Mouse (Mus musculus): ENCODE results near the gene Slc38a5. TPM values are rescaled to one million over a fixed set of nuclear protein-coding genes. Genes with fewer than 3 reads are reported as not detected.
A peak's percentile ranks its signal among the peaks of the same experiment; 100 is the strongest.

The Slc38a5 gene
- polyA plus RNA-seq, 1 experiment, result 0.63 TPM

GRCm38 (mm10) chrX:8252334-8253285 is 18.3 kb upstream of the Slc38a5 start, which contains the start of gene Ftsj1:
Gene Ftsj1, minus strand, starts transcription at chrX:8252406.
- TF ChIP-seq CTCF (IDR thresholded peaks at IDR 0.05; ENCODE audit: low read depth, low read length), result no peak
- TF ChIP-seq POLR2A (IDR thresholded peaks at IDR 0.05; ENCODE audit: insufficient read depth, low read length), result peak; percentile 26
- TF ChIP-seq EP300 (IDR thresholded peaks at IDR 0.05; ENCODE audit: insufficient read depth, low read depth, low read length), result no peak
- Histone ChIP-seq H3K9me3 (replicated peaks; ENCODE audit: control insufficient read depth, insufficient read depth, low read length, poor library complexity, severe bottlenecking) (no peaks in the 10 kb centered on the region), H3K4me3 (ENCODE audit: low read depth, low read length) (peak within 1 kb of the TSS; percentile 90), H3K4me1 (ENCODE audit: control insufficient read depth, insufficient read depth, low read length) (no peaks in the 10 kb centered on the region), H3K27me3 (ENCODE audit: control insufficient read depth, insufficient read depth, low read length, poor library complexity, severe bottlenecking) (no peaks in the 10 kb centered on the region), H3K36me3 (ENCODE audit: control insufficient read depth, insufficient read depth, low read length, poor library complexity, severe bottlenecking) (no peaks in the 10 kb centered on the region; the same call in 1 of the 2 replicates), H3K9ac (ENCODE audit: low read depth, poor library complexity, severe bottlenecking) (peak within 1 kb of the TSS; percentile 51), H3K27ac (ENCODE audit: insufficient read depth, low read length) (peak within 1 kb of the TSS; percentile 66; the same call in 1 of the 2 replicates)

- Histone ChIP-seq H3K36me3 (ENCODE audit: control insufficient read depth, insufficient read depth, low read length, poor library complexity, severe bottlenecking) (no peaks in the 10 kb centered on the region), H3K9me3 (replicated peaks; ENCODE audit: control insufficient read depth, insufficient read depth, low read length, poor library complexity, severe bottlenecking) (no peaks in the 10 kb centered on the region), H3K27ac (ENCODE audit: insufficient read depth, low read length) (no peak overlapping the region), H3K4me3 (ENCODE audit: low read depth, low read length) (no peak overlapping the region), H3K4me1 (ENCODE audit: control insufficient read depth, insufficient read depth, low read length) (no peaks in the 10 kb centered on the region), H3K27me3 (ENCODE audit: control insufficient read depth, insufficient read depth, low read length, poor library complexity, severe bottlenecking) (no peaks in the 10 kb centered on the region), H3K9ac (ENCODE audit: low read depth, poor library complexity, severe bottlenecking) (no peak overlapping the region)
- TF ChIP-seq CTCF (IDR thresholded peaks at IDR 0.05; ENCODE audit: low read depth, low read length) (no peak), POLR2A (IDR thresholded peaks at IDR 0.05; ENCODE audit: insufficient read depth, low read length) (no peak)
These were observed 17.2 kb upstream of the Slc38a5 start for GRCm38 (mm10) chrX:8253711-8254110.

- Histone ChIP-seq H3K4me3 (ENCODE audit: low read depth, low read length) (no peak overlapping the region), H3K27me3 (ENCODE audit: control insufficient read depth, insufficient read depth, low read length, poor library complexity, severe bottlenecking) (no peaks in the 10 kb centered on the region), H3K9me3 (replicated peaks; ENCODE audit: control insufficient read depth, insufficient read depth, low read length, poor library complexity, severe bottlenecking) (no peaks in the 10 kb centered on the region), H3K4me1 (ENCODE audit: control insufficient read depth, insufficient read depth, low read length) (no peaks in the 10 kb centered on the region), H3K36me3 (ENCODE audit: control insufficient read depth, insufficient read depth, low read length, poor library complexity, severe bottlenecking) (no peaks in the 10 kb centered on the region), H3K27ac (ENCODE audit: insufficient read depth, low read length) (no peak overlapping the region; the same call in 1 of the 2 replicates), H3K9ac (ENCODE audit: low read depth, poor library complexity, severe bottlenecking) (no peak overlapping the region; the same call in 1 of the 2 replicates)
- TF ChIP-seq CTCF (IDR thresholded peaks at IDR 0.05; ENCODE audit: low read depth, low read length) (no peak), POLR2A (IDR thresholded peaks at IDR 0.05; ENCODE audit: insufficient read depth, low read length) (no peak), EP300 (IDR thresholded peaks at IDR 0.05; ENCODE audit: insufficient read depth, low read depth, low read length) (no peak)
These were observed 15.1 kb upstream of the Slc38a5 start for GRCm38 (mm10) chrX:8255807-8256206.

- Histone ChIP-seq H3K9ac (ENCODE audit: low read depth, poor library complexity, severe bottlenecking) (no peak overlapping the region), H3K27me3 (ENCODE audit: control insufficient read depth, insufficient read depth, low read length, poor library complexity, severe bottlenecking) (no peaks in the 10 kb centered on the region), H3K9me3 (replicated peaks; ENCODE audit: control insufficient read depth, insufficient read depth, low read length, poor library complexity, severe bottlenecking) (no peaks in the 10 kb centered on the region), H3K27ac (ENCODE audit: insufficient read depth, low read length) (no peak overlapping the region), H3K36me3 (ENCODE audit: control insufficient read depth, insufficient read depth, low read length, poor library complexity, severe bottlenecking) (no peaks in the 10 kb centered on the region), H3K4me1 (ENCODE audit: control insufficient read depth, insufficient read depth, low read length) (no peaks in the 10 kb centered on the region), H3K4me3 (ENCODE audit: low read depth, low read length) (no peak overlapping the region)
- TF ChIP-seq POLR2A (IDR thresholded peaks at IDR 0.05; ENCODE audit: insufficient read depth, low read length), result no peak
- TF ChIP-seq EP300 (IDR thresholded peaks at IDR 0.05; ENCODE audit: insufficient read depth, low read depth, low read length), result no peak
- no peak for TF ChIP-seq CTCF (IDR thresholded peaks at IDR 0.05; ENCODE audit: low read depth, low read length)
These were observed 11.5 kb upstream of the Slc38a5 start for GRCm38 (mm10) chrX:8259478-8259877.

GRCm38 (mm10) chrX:8263156-8263804 is 7.7 kb upstream of the Slc38a5 start:
- no peaks in the 10 kb centered on the region for H3K36me3 ChIP-seq (ENCODE audit: control insufficient read depth, insufficient read depth, low read length, poor library complexity, severe bottlenecking)
- H3K9ac ChIP-seq (ENCODE audit: low read depth, poor library complexity, severe bottlenecking), result no peak overlapping the region
- TF ChIP-seq EP300 (IDR thresholded peaks at IDR 0.05; ENCODE audit: insufficient read depth, low read depth, low read length) (no peak), CTCF (IDR thresholded peaks at IDR 0.05; ENCODE audit: low read depth, low read length) (no peak), POLR2A (IDR thresholded peaks at IDR 0.05; ENCODE audit: insufficient read depth, low read length) (no peak)
- no peak overlapping the region for H3K27ac ChIP-seq (ENCODE audit: insufficient read depth, low read length)
- no peaks in the 10 kb centered on the region for H3K27me3 ChIP-seq (ENCODE audit: control insufficient read depth, insufficient read depth, low read length, poor library complexity, severe bottlenecking)
- H3K9me3 ChIP-seq (replicated peaks; ENCODE audit: control insufficient read depth, insufficient read depth, low read length, poor library complexity, severe bottlenecking), result no peaks in the 10 kb centered on the region
- H3K4me1 ChIP-seq (ENCODE audit: control insufficient read depth, insufficient read depth, low read length), result no peaks in the 10 kb centered on the region
- no peak overlapping the region for H3K4me3 ChIP-seq (ENCODE audit: low read depth, low read length)

Data from ES-Bruce4 (cell line).